ENCODE assay signal across 9 mouse cellular contexts in the genomic region with DNA sequence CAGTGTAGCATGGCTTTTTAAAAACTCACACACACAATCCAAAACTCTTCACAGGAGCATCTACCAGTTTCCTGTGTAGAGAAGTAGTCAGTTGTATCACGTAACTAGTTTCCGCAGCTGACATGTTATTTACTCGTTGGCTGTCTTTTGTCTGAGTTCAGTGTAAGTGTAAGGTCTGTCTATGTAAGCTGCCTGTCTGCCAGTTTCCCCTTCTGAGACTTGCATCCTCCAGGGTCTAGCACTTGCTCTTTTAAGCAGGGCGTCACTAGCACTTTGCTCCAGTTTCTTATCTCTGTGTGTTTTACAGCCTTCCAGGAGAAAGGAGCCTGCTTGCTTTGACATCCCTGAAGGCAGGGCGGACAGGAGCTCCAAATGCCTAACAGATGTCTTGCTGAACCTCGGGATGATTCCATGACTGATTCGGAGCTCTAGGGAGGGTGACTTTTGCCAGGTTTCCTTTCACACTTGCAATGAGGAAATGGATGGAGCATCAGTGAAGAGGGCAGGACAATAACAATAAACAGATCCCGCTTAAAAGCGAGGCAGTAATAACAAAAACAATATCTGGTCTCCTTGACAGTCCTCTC.
DNase-seq lines count a peak whose midpoint lies in the region; ATAC-seq and TF ChIP-seq lines count a peak whose summit lies in the region.
"Had no signal": no experiment of that assay in that cellular context is flagged by ENCODE, and none has a peak within 500 bp of the region (broad histone marks: within the 10 kb centered on the region; RNA-seq: fewer than 3 reads in every experiment).

No protein-coding gene starts in this region.

- no peak for TF ChIP-seq CTCF in stomach, postnatal 0 days (IDR thresholded peaks at IDR 0.05; ENCODE audit: low read depth)

- H3K36me3 ChIP-seq in lung, embryonic 15.5 days: no peaks in the 10 kb centered on the region
- H3K36me3 ChIP-seq in stomach, postnatal 0 days (ENCODE audit: control insufficient read depth, insufficient read depth, low read length): no peaks in the 10 kb centered on the region
- H3K36me3 ChIP-seq in midbrain, embryonic 15.5 days (replicated peaks): no peaks in the 10 kb centered on the region
- H3K36me3 ChIP-seq: hindbrain, embryonic 13.5 days had no signal

- intact Hi-C loops in gastrocnemius, postnatal 14 days (cut with DNase I; ENCODE audit: low total_unique reads): no loop called here
- intact Hi-C loops in heart, postnatal 36 days (cut with DNase I): no loop called here

- DNase-seq in lung, postnatal 14 days: no peak
- DNase-seq in gastrocnemius, postnatal 14 days: peak; percentile 16
- DNase-seq in heart, postnatal 36 days: peak; percentile 3 to 4
- no peak for DNase-seq in stomach, postnatal 0 days (ENCODE audit: low spot score)

- no peak overlapping the region for H3K4me3 ChIP-seq in lung, embryonic 15.5 days
- H3K4me3 ChIP-seq in stomach, postnatal 0 days (ENCODE audit: low read depth, low read length): no peak overlapping the region; the same call in 1 of the 2 replicates
- H3K4me3 ChIP-seq in midbrain, embryonic 15.5 days: no peak overlapping the region
- H3K4me3 ChIP-seq: erythroblast, embryonic 14.5 days; hindbrain, embryonic 13.5 days had no signal

- TF ChIP-seq EP300 in stomach, postnatal 0 days (optimal IDR thresholded peaks at IDR 0.05): no peak

- no peak overlapping the region for H3K9ac ChIP-seq in lung, embryonic 15.5 days
- no peak overlapping the region for H3K9ac ChIP-seq in stomach, postnatal 0 days (ENCODE audit: low read length)
- H3K9ac ChIP-seq in midbrain, embryonic 15.5 days: no peak overlapping the region
- H3K9ac ChIP-seq: hindbrain, embryonic 13.5 days had no signal

- peak overlapping the region; percentile 33 for H3K4me2 ChIP-seq in lung, embryonic 15.5 days
- 0 out of 2 replicates have a peak overlapping the region, but pooled peaks have one; percentile 23 for H3K4me2 ChIP-seq in stomach, postnatal 0 days (replicated peaks; ENCODE audit: low read depth)
- no peak overlapping the region for H3K4me2 ChIP-seq in midbrain, embryonic 15.5 days
- H3K4me2 ChIP-seq: hindbrain, embryonic 13.5 days had no signal

- ATAC-seq in lung, embryonic 15.5 days (ENCODE audit: borderline replicate concordance, extremely low read depth, low FRiP score, low TSS enrichment): peak; percentile 35; the same call in 1 of the 2 replicates
- no peak for ATAC-seq in stomach, postnatal 0 days (ENCODE audit: low FRiP score, low TSS enrichment)
- ATAC-seq in inflammation-experienced regulatory T-cells, adult 6 months: no peak
- no peak for ATAC-seq in midbrain, embryonic 15.5 days (replicated peaks)

- no peaks in the 10 kb centered on the region for H3K27me3 ChIP-seq in lung, embryonic 15.5 days
- no peaks in the 10 kb centered on the region for H3K27me3 ChIP-seq in stomach, postnatal 0 days (ENCODE audit: control insufficient read depth, insufficient read depth, low read length)
- H3K27me3 ChIP-seq in midbrain, embryonic 15.5 days (replicated peaks): no peaks in the 10 kb centered on the region
- H3K27me3 ChIP-seq: hindbrain, embryonic 13.5 days had no signal

- H3K9me3 ChIP-seq in lung, embryonic 15.5 days: no peaks in the 10 kb centered on the region
- H3K9me3 ChIP-seq in stomach, postnatal 0 days (ENCODE audit: control insufficient read depth, low read length): no peaks in the 10 kb centered on the region
- H3K9me3 ChIP-seq in midbrain, embryonic 15.5 days: no peaks in the 10 kb centered on the region
- H3K9me3 ChIP-seq: hindbrain, embryonic 13.5 days had no signal

- 7% methylated on average over 9 of the region's 9 CpGs for WGBS in lung, embryonic 15.5 days
- 29% methylated on average over 9 of the region's 9 CpGs for WGBS in stomach, postnatal 0 days
- WGBS in midbrain, embryonic 15.5 days: 79% methylated on average over 9 of the region's 9 CpGs

- no peaks in the 10 kb centered on the region for H3K4me1 ChIP-seq in lung, embryonic 15.5 days
- no peaks in the 10 kb centered on the region for H3K4me1 ChIP-seq in stomach, postnatal 0 days (replicated peaks; ENCODE audit: control insufficient read depth, insufficient read depth)
- no peaks in the 10 kb centered on the region for H3K4me1 ChIP-seq in midbrain, embryonic 15.5 days
- H3K4me1 ChIP-seq: hindbrain, embryonic 13.5 days had no signal

- no peak overlapping the region for H3K27ac ChIP-seq in lung, embryonic 15.5 days
- H3K27ac ChIP-seq in stomach, postnatal 0 days (replicated peaks): no peak overlapping the region
- no peak overlapping the region for H3K27ac ChIP-seq in midbrain, embryonic 15.5 days
- H3K27ac ChIP-seq: hindbrain, embryonic 13.5 days had no signal

Comparison
In these comparisons a context has a peak if more than half of its experiments do, and no peak if none do; other contexts are left out.
1. DNase-seq: peak in gastrocnemius, postnatal 14 days (single experiment) and heart, postnatal 36 days (2 of 2); none in lung, postnatal 14 days (single experiment) and stomach, postnatal 0 days (single experiment).